Mouse (Mus musculus) cerebellum, adult 2 months (tissue): ENCODE measurements around the gene Dscaml1.

ENCODE experiments used
- CTCF ChIP-seq: fragments of 200-500 bp; IDR thresholded peaks from 2 replicates; pipeline ENCODE4 v1.5.1; 2011; ENCODE audit warnings: low read depth, mild to moderate bottlenecking, control low read depth, low read length, moderate library complexity, borderline replicate concordance; ENCODE audit not compliant: insufficient read depth
- POLR2A ChIP-seq: fragments of 200-500 bp; IDR thresholded peaks from 2 replicates; pipeline ENCODE4 v1.6.1; 2011; ENCODE audit warnings: low read length, control low read depth, borderline replicate concordance; ENCODE audit not compliant: insufficient read depth

DNA sequence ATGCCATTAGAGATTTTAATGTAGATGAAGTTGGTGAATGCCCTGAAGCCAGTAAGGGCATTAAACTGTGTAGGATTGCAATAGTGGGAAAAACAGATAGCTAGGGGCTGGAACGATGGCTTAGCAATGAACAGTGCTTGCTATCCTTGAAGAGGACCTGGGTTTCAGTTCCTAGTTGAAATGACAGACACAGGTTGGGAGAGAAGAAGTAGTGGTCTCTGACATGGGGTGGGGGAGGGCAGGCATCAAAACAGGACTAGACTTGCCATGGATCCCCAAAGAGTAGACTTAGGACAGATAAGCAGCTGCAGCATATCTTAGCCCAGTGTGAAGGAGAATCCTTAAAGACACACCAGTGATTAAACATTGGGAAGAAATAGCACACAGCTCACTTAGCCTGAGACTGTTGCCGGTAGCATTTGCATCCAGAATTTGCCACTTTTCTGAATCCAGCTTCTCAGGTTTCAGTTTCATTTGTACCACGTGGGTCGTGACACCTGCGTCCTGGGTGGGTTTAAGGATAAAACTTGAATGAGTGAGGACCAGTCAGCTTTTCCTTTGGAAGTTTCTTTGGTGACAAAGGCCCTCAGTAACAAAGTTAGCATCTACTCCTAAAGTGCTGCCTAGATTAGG is 75.0 kb downstream of the Dscaml1 start:
- no peak for TF ChIP-seq POLR2A
- no peak for TF ChIP-seq CTCF
